Mouse (Mus musculus) embryonic facial prominence, embryonic 15.5 days (tissue): ENCODE data around the gene Parm1. TPM values are rescaled to one million over a fixed set of nuclear protein-coding genes. Genes with fewer than 3 reads are reported as not detected.

Source experiments
- ATAC-seq: fragments of 200-750 bp; cut with Nextera tagmentation; 2 replicates; pipeline ENCODE4 v1.8.0; 2017; ENCODE audit warnings: low read depth, moderate TSS enrichment; ENCODE audit not compliant: insufficient number of reproducible peaks, low FRiP score, low TSS enrichment
- H3K27ac ChIP-seq: fragments of 300-500 bp; sonication (generic); replicated peaks from 2 replicates; pipeline ENCODE4 v1.5.1; 2015; ENCODE audit warnings: mild to moderate bottlenecking, inconsistent platforms
- H3K27me3 ChIP-seq: fragments of 300-500 bp; sonication (generic); 2 replicates; pipeline ENCODE4 v1.6.1; 2015; ENCODE audit warnings: inconsistent platforms
- H3K36me3 ChIP-seq: fragments of 300-500 bp; sonication (generic); 2 replicates; pipeline ENCODE4 v1.6.1; 2015; ENCODE audit warnings: mild to moderate bottlenecking, inconsistent platforms
- H3K4me1 ChIP-seq: fragments of 300-500 bp; sonication (generic); 2 replicates; pipeline ENCODE4 v1.6.1; 2015; ENCODE audit warnings: inconsistent platforms
- H3K4me2 ChIP-seq: fragments of 300-500 bp; sonication (generic); replicated peaks from 2 replicates; pipeline ENCODE4 v1.6.1; 2015; ENCODE audit warnings: mild to moderate bottlenecking, inconsistent platforms
- H3K4me3 ChIP-seq: fragments of 300-500 bp; sonication (generic); replicated peaks from 2 replicates; pipeline ENCODE4 v1.5.1; 2015; ENCODE audit warnings: mild to moderate bottlenecking, inconsistent platforms
- H3K9ac ChIP-seq: fragments of 300-500 bp; sonication (generic); 2 replicates; pipeline ENCODE4 v1.6.1; 2015; ENCODE audit warnings: inconsistent platforms
- H3K9me3 ChIP-seq: fragments of 300-500 bp; sonication (generic); replicated peaks from 2 replicates; pipeline ENCODE4 v1.6.1; 2016; ENCODE audit warnings: inconsistent platforms
- WGBS: fragments of 180-500 bp; shearing (Covaris S2); methylation state at CpG from one replicate; pipeline ENCODE4 v1.1.7; 2015; 5-methylcytosine and 5-hydroxymethylcytosine counted together
- polyA plus RNA-seq: library from polyadenylated mRNA; unstranded; fragments of >200 nt; fragmentation: Nextera tagmentation; extraction: Ambion mirVana; gene quantifications from 2 replicates; pipeline ENCODE4 v1.2.1, GENCODE M21; 2015

The Parm1 gene
- polyA plus RNA-seq, 1 experiment from 2014 or later: 25.9 TPM

GRCm38 (mm10) chr5:91654331-91655048 lies 137.1 kb downstream of the Parm1 start:
- no peak overlapping the region for H3K4me2 ChIP-seq
- no peaks in the 10 kb centered on the region for H3K27me3 ChIP-seq
- ATAC-seq: no peak
- H3K9me3 ChIP-seq: no peaks in the 10 kb centered on the region
- H3K4me1 ChIP-seq: no peaks in the 10 kb centered on the region
- WGBS: 89% methylated on average over 3 of the region's 3 CpGs
- no peak overlapping the region for H3K4me3 ChIP-seq
- no peak overlapping the region for H3K27ac ChIP-seq
- no peaks in the 10 kb centered on the region for H3K36me3 ChIP-seq
- H3K9ac ChIP-seq: no peak overlapping the region

- H3K9ac ChIP-seq: no peak overlapping the region
- no peaks in the 10 kb centered on the region for H3K9me3 ChIP-seq
- H3K27ac ChIP-seq: no peak overlapping the region
- 71% methylated on average over 3 of the region's 3 CpGs for WGBS
- H3K4me1 ChIP-seq: no peaks in the 10 kb centered on the region
- no peak overlapping the region for H3K4me2 ChIP-seq
- no peaks in the 10 kb centered on the region for H3K27me3 ChIP-seq
- H3K36me3 ChIP-seq: no peaks in the 10 kb centered on the region
- ATAC-seq: no peak
- no peak overlapping the region for H3K4me3 ChIP-seq
These were observed 137.8 kb downstream of the Parm1 start for GRCm38 (mm10) chr5:91655263-91655662.

DNA sequence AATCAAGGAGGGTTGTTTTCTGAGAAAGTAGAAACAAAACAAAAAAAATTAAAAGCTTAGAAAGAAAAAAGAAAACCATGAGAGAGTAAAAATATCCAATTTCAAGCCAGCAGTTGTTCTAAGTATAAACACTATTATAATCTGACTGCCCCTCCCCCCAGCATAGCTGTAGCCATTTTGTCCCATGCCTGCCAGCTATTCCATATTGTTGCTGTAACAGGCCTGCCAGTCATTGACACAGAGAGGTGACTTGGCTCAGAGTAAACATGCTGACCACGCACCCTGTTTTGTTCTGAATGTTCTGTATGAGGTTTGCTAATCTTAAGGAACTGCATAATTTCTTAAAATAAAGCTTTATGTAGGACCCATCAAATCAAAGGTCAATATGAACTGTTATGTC lies 145.3 kb downstream of the Parm1 start:
- H3K4me3 ChIP-seq: no peak overlapping the region
- H3K9ac ChIP-seq: no peak overlapping the region
- H3K4me1 ChIP-seq: no peaks in the 10 kb centered on the region
- no peak overlapping the region for H3K27ac ChIP-seq
- 88% methylated on average over 1 of the region's 1 CpGs for WGBS
- no peaks in the 10 kb centered on the region for H3K36me3 ChIP-seq
- no peaks in the 10 kb centered on the region for H3K27me3 ChIP-seq
- H3K4me2 ChIP-seq: no peak overlapping the region
- ATAC-seq: no peak
- no peaks in the 10 kb centered on the region for H3K9me3 ChIP-seq

- Histone ChIP-seq H3K4me3 (no peak overlapping the region), H3K4me2 (no peak overlapping the region), H3K9ac (no peak overlapping the region), H3K27ac (no peak overlapping the region), H3K36me3 (no peaks in the 10 kb centered on the region), H3K27me3 (no peaks in the 10 kb centered on the region), H3K9me3 (no peaks in the 10 kb centered on the region), H3K4me1 (no peaks in the 10 kb centered on the region)
- WGBS: 62% methylated on average over 4 of the region's 4 CpGs
- ATAC-seq: no peak
These were observed 149.7 kb downstream of the Parm1 start for GRCm38 (mm10) chr5:91667127-91667526.

- Histone ChIP-seq H3K27me3 (no peaks in the 10 kb centered on the region), H3K27ac (no peak overlapping the region), H3K36me3 (no peaks in the 10 kb centered on the region), H3K4me1 (no peaks in the 10 kb centered on the region), H3K9ac (no peak overlapping the region), H3K9me3 (no peaks in the 10 kb centered on the region), H3K4me3 (no peak overlapping the region), H3K4me2 (no peak overlapping the region)
- WGBS: 84% methylated on average over 4 of the region's 4 CpGs
- no peak for ATAC-seq
These were observed 151.8 kb downstream of the Parm1 start for GRCm38 (mm10) chr5:91669235-91669634.

Other genes with a start within 250 kb of the Parm1 start
- gene Btc, start 114.6 kb upstream of the Parm1 start, polyA plus RNA-seq: 2.2 and 3.2 TPM in 2 replicates